Mouse (Mus musculus) A20 (cell line): ENCODE results near the gene Ccdc173.
"Not testable (repeated sequence)": the region's sequence is repeated elsewhere in the genome, so short reads cannot be mapped to it uniquely, and the experiment has no call there.

Experiments used
- DNase-seq: peaks from one replicate; pipeline ENCODE4 v3.0.0-alpha.2; 2011; ENCODE audit warnings: low read depth, low spot score

Gene Ccdc173

DNA sequence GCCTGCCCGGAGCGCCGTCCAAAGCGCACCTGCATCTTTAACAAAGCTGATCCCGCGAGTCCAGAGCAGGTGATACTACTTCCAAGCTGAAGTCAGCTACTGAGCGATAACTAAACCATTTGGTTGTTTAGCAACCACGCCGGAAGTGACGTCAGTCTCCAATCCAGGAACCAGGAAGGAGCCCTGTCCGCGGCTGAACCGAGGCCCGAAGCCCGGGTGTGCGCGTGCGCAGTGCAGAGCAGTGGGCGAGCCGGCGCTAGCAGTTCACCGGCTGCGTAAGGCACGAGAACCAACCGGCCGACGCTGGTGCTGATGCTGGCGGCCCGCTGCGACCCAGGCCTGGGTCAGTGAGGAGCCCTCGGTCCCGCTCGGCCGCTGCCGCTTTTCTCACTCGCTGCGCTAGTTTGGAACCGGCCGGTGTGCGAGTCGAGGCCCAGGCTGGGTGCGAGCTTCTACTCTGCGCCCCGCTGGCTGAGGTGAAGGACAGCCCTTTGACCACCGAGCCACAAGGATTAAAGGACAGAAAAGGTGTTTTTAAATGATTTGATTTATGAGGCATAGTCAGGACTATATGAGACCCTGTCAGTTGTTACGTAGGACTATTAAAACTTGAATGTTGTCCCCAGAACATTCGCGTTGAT lies at the start of gene Ccdc173, which contains the start of gene Phospho2:
Gene Ccdc173 (minus strand): TSS at position 147 of the 641 bp plus-strand sequence.
Gene Phospho2 (plus strand): TSS at position 195 of the 641 bp plus-strand sequence.
- DNase-seq, result peak; percentile 97

- DNase-seq, result no peak
Observed at GRCm38 (mm10) chr2:69838707-69839106, 49.3 kb upstream of the Ccdc173 start.

DNA sequence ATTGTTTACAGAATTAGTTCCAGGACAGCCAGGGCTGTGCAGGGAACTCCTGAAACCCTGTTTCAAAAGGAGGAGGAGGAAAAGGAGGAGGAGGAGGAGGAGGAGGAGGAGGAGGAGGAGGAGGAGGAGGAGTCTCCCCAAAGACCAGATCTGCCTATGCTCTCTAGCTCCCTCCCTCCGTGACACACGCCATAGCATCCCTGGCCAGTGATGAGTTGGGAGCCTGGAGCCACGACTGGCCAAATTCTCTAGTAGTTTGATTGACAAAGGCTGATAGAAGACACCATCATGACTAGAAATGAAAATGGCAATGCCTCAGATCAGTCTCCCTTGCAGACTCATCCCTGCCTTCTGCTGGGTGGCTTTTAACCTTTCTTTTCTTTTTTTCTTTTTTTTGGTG lies 48.6 kb upstream of the Ccdc173 start:
- DNase-seq, result no peak

GRCm38 (mm10) chr2:69837244-69837967 lies 48.0 kb upstream of the Ccdc173 start:
- DNase-seq, result peak; percentile 11

DNA sequence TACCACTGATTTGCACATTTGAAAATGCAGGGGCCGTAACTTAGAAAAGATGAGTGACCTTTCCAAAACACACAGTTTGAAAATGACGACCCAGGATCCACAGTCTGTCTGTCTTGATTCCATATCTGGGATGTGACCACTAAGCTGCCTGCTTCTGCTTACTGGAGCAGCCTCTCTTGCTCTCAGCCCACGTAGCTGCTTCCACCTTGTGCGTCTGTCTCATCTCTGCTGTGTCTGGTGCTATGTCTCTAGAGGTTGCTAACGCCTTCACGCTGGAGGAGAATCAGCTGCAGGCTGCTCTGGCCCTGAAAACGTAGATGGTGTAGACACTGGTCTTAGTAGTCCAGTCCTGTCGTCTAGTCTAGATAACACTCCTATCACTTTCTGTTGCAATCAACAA lies 40.7 kb upstream of the Ccdc173 start:
- DNase-seq, result no peak

DNA sequence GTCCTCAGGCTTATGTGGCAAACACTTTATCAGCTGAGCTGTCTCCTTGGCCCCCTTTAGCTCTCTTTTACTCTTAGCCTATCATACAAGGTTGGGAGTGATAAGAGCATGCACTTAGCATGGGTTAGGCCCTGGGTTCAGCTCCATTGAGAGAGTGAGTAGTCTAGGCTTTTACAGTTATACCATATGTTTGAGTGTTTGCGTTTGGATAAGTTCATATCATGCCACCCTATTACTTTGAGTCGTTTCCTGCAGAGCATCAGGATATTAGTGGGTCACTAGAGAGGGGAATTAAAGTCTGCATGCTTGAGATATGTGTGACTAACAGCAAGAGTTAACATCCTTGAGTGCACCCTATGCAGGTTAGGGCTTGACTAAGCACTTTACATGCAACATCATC lies 40.3 kb upstream of the Ccdc173 start:
- no peak for DNase-seq

GRCm38 (mm10) chr2:69828031-69828430 lies 38.7 kb upstream of the Ccdc173 start:
- no peak for DNase-seq

- no peak for DNase-seq
Observed at GRCm38 (mm10) chr2:69826380-69826779, 37.0 kb upstream of the Ccdc173 start.

DNA sequence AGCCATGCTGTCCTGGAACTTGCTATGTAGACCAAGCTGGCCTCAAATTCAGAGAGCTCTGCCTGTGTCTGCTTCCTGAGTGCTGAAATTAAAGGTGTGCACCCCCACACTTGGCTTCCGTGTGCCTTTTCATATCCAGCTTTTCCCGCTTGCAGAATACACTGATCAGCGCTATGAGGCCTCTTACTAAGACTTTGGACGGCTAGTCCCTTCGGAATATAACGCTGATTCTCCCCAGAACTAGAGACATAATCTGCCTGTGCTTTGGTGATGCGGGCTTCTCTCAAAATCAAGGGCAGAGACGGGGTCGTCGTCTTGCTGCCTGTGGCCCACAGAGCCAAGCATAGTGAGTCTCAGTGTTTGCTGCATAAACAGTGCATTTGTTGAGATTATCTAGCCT lies 36.5 kb upstream of the Ccdc173 start:
- no peak for DNase-seq

- no peak for DNase-seq
Observed at GRCm38 (mm10) chr2:69823129-69823677, 33.8 kb upstream of the Ccdc173 start.

DNA sequence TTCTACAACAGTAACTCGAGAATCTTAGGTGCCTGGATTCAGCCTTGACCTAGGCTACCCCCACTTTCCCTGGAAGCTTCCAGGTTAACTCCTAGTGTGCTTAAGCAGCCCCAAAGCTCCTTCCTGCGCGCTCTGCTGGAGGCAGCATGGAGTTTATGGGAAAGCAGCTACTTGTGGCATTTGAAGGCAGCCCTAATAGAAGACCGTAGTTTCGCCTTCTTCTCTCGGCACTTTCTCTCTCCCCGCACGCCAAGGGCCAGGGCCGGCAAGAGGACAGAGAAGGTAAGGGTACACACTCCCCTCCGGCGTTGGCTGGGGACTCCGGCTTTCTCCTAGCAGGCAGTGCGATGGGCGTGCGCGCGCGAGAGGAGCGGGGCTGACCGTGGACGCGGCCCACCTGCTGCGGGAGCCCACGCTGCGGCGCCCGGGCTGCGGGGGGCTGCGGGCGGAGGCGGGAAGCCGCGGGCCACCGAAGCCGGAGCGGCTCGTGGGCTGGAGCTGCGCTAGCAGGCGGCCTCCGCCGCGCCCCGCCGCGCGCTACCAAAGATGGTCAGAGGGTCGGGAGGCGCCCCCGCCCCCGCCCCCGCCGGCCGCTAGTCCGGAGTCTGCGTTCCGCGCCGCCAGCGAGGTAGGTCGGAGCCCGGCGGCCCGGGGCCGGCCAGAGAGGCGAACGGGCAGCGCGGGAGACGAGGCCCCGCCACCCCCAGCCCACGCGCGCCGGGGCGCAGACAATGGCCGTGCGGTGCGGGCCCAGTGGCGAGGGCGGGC lies 33.2 kb upstream of the Ccdc173 start:
- DNase-seq, result no peak

GRCm38 (mm10) chr2:69821711-69822110 lies 32.3 kb upstream of the Ccdc173 start, which contains the start of gene Klhl23:
Gene Klhl23, plus strand, starts transcription at chr2:69821944.
- DNase-seq, result no peak

DNA sequence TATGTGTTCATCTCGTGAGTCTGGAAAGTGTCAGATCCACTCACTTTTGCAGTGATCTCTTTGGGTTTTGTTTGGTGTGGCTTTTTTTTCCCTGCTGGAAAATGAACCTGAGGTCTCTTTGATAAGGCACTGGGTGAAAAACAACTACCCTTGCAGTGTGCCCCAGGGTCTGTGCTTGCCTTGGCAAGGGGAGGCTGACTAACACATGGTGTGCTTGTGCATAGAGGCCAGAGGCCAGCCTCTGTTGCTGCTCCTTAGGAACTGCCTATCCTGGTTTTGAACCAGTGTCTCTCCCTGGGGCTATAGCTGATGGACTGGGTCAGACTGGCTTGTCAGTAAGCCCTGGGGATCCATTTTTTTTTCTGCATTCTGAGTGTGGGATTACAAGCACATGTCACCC lies 30.8 kb upstream of the Ccdc173 start:
- DNase-seq, result no peak

DNA sequence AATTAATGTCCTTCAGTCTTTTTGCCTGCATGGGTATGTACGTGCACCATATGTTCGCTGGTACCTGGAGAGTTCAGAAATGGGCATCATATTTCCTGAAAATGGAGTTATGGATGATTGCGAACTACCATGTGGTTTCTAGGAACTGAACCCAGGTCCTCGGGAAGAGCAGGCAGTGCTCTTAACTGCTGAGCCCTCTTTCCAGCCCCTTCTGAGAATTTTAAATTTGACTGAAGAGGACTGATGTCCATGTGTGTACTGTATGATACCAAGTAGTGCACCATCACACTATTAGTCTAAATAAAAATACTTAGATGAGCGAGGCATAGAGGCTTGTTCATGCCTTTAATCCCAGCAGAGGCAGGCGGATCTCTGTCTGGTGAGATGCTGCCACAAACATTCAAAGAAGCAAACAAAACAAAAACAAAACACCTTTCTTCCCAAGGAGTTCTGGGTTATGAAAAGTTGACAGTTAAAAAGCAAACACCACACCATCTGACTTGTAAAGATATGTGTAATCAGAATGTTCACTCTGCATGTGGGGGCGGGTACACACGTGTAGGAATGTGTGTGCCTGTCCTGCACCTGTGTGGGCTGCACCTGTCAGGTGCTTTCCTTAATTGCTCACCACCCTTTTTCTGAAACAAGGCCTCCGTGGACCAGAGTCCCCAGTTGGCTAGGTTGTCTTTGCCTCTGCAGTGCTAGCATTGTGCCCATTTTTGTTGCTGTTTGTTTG lies 29.1 kb upstream of the Ccdc173 start:
- DNase-seq, result peak; percentile 49

GRCm38 (mm10) chr2:69816575-69816974 lies 27.2 kb upstream of the Ccdc173 start:
- DNase-seq, result no peak

- not testable (repeated sequence) for DNase-seq
Observed at GRCm38 (mm10) chr2:69811349-69811748, 22.0 kb upstream of the Ccdc173 start.

DNA sequence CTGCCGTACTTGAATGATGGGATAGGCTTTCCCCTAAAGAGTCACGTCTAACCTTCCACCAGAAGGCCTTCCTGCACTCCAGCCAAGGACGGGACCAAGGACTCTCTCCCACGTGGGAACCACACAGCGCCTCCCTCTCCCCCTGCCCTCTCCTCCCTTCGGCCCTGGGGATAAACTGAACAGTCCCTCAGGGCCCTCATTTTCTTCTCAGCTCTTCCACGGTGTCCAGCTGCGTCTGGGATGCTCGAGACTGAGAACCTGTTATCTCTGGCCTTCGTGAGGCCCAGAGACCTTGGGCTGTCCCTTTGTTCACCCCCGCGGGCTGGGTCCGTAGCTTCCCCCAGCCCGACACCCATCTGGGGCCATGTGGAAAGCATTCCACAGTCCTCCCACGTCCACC lies 20.8 kb upstream of the Ccdc173 start:
- no peak for DNase-seq

DNA sequence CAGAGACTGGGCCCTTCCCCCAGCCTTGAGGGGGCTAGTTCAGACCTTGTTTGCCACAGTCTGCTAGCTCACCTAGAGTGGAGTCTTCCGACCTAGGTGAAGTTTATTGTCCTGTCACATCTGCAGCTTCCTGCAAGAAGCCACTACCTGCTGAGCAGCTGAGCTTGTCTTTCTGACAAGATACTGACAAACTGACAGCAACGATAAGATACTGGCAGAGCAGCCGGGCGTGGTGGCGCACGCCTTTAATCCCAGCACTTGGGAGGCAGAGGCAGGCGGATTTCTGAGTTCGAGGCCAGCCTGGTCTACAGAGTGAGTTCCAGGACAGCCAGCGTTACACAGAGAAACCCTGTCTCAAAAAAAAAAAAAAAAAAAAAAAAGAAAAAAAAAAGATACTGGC lies 15.3 kb upstream of the Ccdc173 start:
- not testable (repeated sequence) for DNase-seq

DNA sequence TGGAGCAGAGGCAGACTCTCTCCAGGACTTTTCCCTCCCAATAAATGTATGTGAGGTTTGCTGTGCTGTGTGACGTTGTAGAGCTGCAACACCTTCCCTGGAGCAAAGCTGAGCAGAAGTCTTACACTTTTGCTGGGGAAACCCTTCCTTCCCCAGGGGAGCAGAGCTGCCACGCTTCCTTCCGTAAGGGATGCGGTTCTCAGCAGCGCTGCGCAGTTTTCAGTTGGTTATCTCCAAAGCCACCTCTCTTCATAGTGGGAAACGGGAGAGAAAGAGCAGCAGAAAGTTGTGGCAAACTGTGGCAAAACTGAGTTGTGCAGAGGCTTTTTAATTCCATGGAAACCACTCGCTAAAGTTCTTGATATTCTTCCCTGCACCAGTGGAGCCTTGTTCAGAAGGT lies 14.4 kb upstream of the Ccdc173 start:
- no peak for DNase-seq

GRCm38 (mm10) chr2:69802911-69803312 lies 13.5 kb upstream of the Ccdc173 start:
- DNase-seq, result peak; percentile 67

GRCm38 (mm10) chr2:69790722-69791121 lies 1.3 kb upstream of the Ccdc173 start:
- DNase-seq, result no peak
